Mouse (Mus musculus): ENCODE results near the gene Olfr1062. TPM values are rescaled to one million over a fixed set of nuclear protein-coding genes. Genes with fewer than 3 reads are reported as not detected.
"Not testable (repeated sequence)": the region's sequence is repeated elsewhere in the genome, so short reads cannot be mapped to it uniquely, and the experiment has no call there.

Olfr1062 gene
- not detected in 2 replicates for polyA plus RNA-seq (2015; fragmentation: Nextera tagmentation; extraction: Ambion mirVana)

- not testable (repeated sequence) for H3K36me3 ChIP-seq; H3K4me3 ChIP-seq; H3K4me1 ChIP-seq (replicated peaks); H3K4me2 ChIP-seq; H3K27me3 ChIP-seq; H3K27ac ChIP-seq (replicated peaks); H3K9ac ChIP-seq; H3K9me3 ChIP-seq; ATAC-seq (ENCODE audit: low FRiP score, low read depth)
Observed at GRCm38 (mm10) chr2:86426649-86427048, at the start of gene Olfr1062. TSS of gene Olfr1062 (minus strand) at chr2:86426749.

- Histone ChIP-seq H3K27ac (replicated peaks) (no peak overlapping the region), H3K27me3 (no peaks in the 10 kb centered on the region), H3K4me1 (replicated peaks) (no peaks in the 10 kb centered on the region), H3K4me3 (no peak overlapping the region), H3K9me3 (no peaks in the 10 kb centered on the region), H3K4me2 (no peak overlapping the region), H3K36me3 (no peaks in the 10 kb centered on the region), H3K9ac (no peak overlapping the region)
- WGBS, result 37% methylated on average over 10 of the region's 10 CpGs
- peak; percentile 59; the same call in 1 of the 2 replicates for ATAC-seq (ENCODE audit: low FRiP score, low read depth)
Observed at GRCm38 (mm10) chr2:86464442-86465109, 38.0 kb upstream of the Olfr1062 start.

- H3K36me3 ChIP-seq, result no peaks in the 10 kb centered on the region
- no peak overlapping the region for H3K4me2 ChIP-seq
- no peaks in the 10 kb centered on the region for H3K4me1 ChIP-seq (replicated peaks)
- H3K27me3 ChIP-seq, result no peaks in the 10 kb centered on the region
- H3K4me3 ChIP-seq, result no peak overlapping the region
- no peaks in the 10 kb centered on the region for H3K9me3 ChIP-seq
- H3K9ac ChIP-seq, result no peak overlapping the region
- WGBS, result 73% methylated on average over 1 of the region's 1 CpGs
- ATAC-seq (ENCODE audit: low FRiP score, low read depth), result no peak
- no peak overlapping the region for H3K27ac ChIP-seq (replicated peaks)
Observed at GRCm38 (mm10) chr2:86460434-86460833, 33.9 kb upstream of the Olfr1062 start.

GRCm38 (mm10) chr2:86456169-86456568 is 29.6 kb upstream of the Olfr1062 start, which contains the start of gene Olfr1066:
TSS of gene Olfr1066 (minus strand) at chr2:86456269.
- Histone ChIP-seq H3K4me2 (no peak within 1 kb of the TSS), H3K27me3 (no peaks in the 10 kb centered on the region), H3K4me1 (replicated peaks) (no peaks in the 10 kb centered on the region), H3K27ac (replicated peaks) (no peak within 1 kb of the TSS), H3K4me3 (no peak within 1 kb of the TSS), H3K9ac (no peak within 1 kb of the TSS), H3K36me3 (no peaks in the 10 kb centered on the region), H3K9me3 (no peaks in the 10 kb centered on the region)
- 88% methylated on average over 1 of the region's 1 CpGs for WGBS
- ATAC-seq (ENCODE audit: low FRiP score, low read depth), result no peak

- not testable (repeated sequence) for H3K9ac ChIP-seq; H3K4me2 ChIP-seq; H3K27me3 ChIP-seq; H3K9me3 ChIP-seq; H3K4me1 ChIP-seq (replicated peaks); H3K27ac ChIP-seq (replicated peaks); H3K36me3 ChIP-seq; ATAC-seq (ENCODE audit: low FRiP score, low read depth); H3K4me3 ChIP-seq
- 63% methylated on average over 1 of the region's 1 CpGs for WGBS
Observed at GRCm38 (mm10) chr2:86450491-86450890, 23.9 kb upstream of the Olfr1062 start, which contains the start of gene Olfr1065. TSS of gene Olfr1065 (minus strand) at chr2:86450591.

GRCm38 (mm10) chr2:86442101-86442500 is 15.6 kb upstream of the Olfr1062 start:
- H3K27ac ChIP-seq (replicated peaks); H3K4me2 ChIP-seq; ATAC-seq (ENCODE audit: low FRiP score, low read depth); H3K36me3 ChIP-seq; H3K4me3 ChIP-seq; H3K9me3 ChIP-seq; H3K9ac ChIP-seq; H3K4me1 ChIP-seq (replicated peaks); H3K27me3 ChIP-seq: not testable (repeated sequence)
- 57% methylated on average over 1 of the region's 1 CpGs for WGBS

GRCm38 (mm10) chr2:86428511-86428910 is 2.0 kb upstream of the Olfr1062 start:
- H3K9ac ChIP-seq; H3K4me1 ChIP-seq (replicated peaks); H3K4me2 ChIP-seq; H3K36me3 ChIP-seq; H3K27me3 ChIP-seq; H3K4me3 ChIP-seq; ATAC-seq (ENCODE audit: low FRiP score, low read depth); H3K9me3 ChIP-seq; H3K27ac ChIP-seq (replicated peaks): not testable (repeated sequence)
- 93% methylated on average over 8 of the region's 8 CpGs for WGBS

GRCm38 (mm10) chr2:86413950-86414349 is 12.6 kb downstream of the Olfr1062 start, which contains the start of gene Olfr1061:
TSS of gene Olfr1061 (minus strand) at chr2:86414050.
- WGBS, result 92% methylated on average over 1 of the region's 1 CpGs
- Histone ChIP-seq H3K4me1 (replicated peaks) (no peaks in the 10 kb centered on the region), H3K4me3 (no peak within 1 kb of the TSS), H3K4me2 (no peak within 1 kb of the TSS), H3K9me3 (no peaks in the 10 kb centered on the region), H3K27me3 (no peaks in the 10 kb centered on the region), H3K27ac (replicated peaks) (no peak within 1 kb of the TSS), H3K9ac (no peak within 1 kb of the TSS), H3K36me3 (no peaks in the 10 kb centered on the region)
- ATAC-seq (ENCODE audit: low FRiP score, low read depth), result no peak

GRCm38 (mm10) chr2:86395114-86395513 is 31.4 kb downstream of the Olfr1062 start:
- 94% methylated on average over 2 of the region's 2 CpGs for WGBS
- Histone ChIP-seq H3K36me3 (no peaks in the 10 kb centered on the region), H3K4me2 (no peak overlapping the region), H3K4me1 (replicated peaks) (no peaks in the 10 kb centered on the region), H3K27me3 (no peaks in the 10 kb centered on the region), H3K4me3 (no peak overlapping the region), H3K9me3 (no peaks in the 10 kb centered on the region), H3K9ac (no peak overlapping the region), H3K27ac (replicated peaks) (no peak overlapping the region)
- no peak for ATAC-seq (ENCODE audit: low FRiP score, low read depth)

- H3K27me3 ChIP-seq; H3K36me3 ChIP-seq; H3K4me3 ChIP-seq; H3K9ac ChIP-seq; H3K4me2 ChIP-seq; H3K9me3 ChIP-seq; H3K4me1 ChIP-seq (replicated peaks); H3K27ac ChIP-seq (replicated peaks); ATAC-seq (ENCODE audit: low FRiP score, low read depth): not testable (repeated sequence)
Observed at GRCm38 (mm10) chr2:86388461-86388860, 38.1 kb downstream of the Olfr1062 start, which contains the start of gene Olfr1058. TSS of gene Olfr1058 (minus strand) at chr2:86388561.

GRCm38 (mm10) chr2:86378293-86378692 is 48.3 kb downstream of the Olfr1062 start, which contains the start of gene Olfr1057:
TSS of gene Olfr1057 (minus strand) at chr2:86378393.
- H3K36me3 ChIP-seq, result no peaks in the 10 kb centered on the region
- no peak for ATAC-seq (ENCODE audit: low FRiP score, low read depth)

More at GRCm38 (mm10) chr2:86378293-86378692, 48.3 kb downstream of the Olfr1062 start, which contains the start of gene Olfr1057:
- no peak within 1 kb of the TSS for H3K4me2 ChIP-seq
- no peak within 1 kb of the TSS for H3K9ac ChIP-seq
- no peaks in the 10 kb centered on the region for H3K4me1 ChIP-seq (replicated peaks)
- no peaks in the 10 kb centered on the region for H3K9me3 ChIP-seq
- no peak within 1 kb of the TSS for H3K4me3 ChIP-seq
- H3K27ac ChIP-seq (replicated peaks), result no peak within 1 kb of the TSS
- H3K27me3 ChIP-seq, result no peaks in the 10 kb centered on the region

All from hindbrain, embryonic 15.5 days (tissue).